Mouse (Mus musculus): ENCODE measurements at regions not wholly inside any gene's neighbourhood (a gene's known extent, or its start where the extent isn't known, plus 50 kb on each side); places are given as distances from the start of the nearest gene placed in this dataset.

DNA sequence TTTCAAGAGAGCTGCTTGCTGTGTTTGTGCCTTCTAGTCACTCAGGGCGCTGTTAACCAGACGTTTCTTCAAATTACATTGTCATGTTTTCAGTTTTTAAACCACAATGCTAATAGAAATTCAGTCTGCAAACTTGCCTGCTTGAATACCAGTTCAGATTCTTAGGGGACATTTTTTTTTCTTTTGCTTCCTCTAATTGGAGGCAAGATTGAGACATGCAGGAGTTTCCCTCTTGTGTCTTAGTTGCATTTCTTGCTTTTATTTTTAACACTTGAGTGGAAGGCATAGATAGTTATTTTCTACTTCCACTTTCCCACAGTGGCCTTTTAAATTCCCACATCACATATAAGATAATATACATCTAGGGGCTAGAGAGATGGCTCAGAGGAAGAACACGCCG is 246.8 kb downstream of the Grpr start:
- H3K27me3 ChIP-seq = no peaks in the 10 kb centered on the region
- H3K4me3 ChIP-seq = no peak overlapping the region
- no peak for ATAC-seq (replicated peaks)
- H3K9me3 ChIP-seq = no peaks in the 10 kb centered on the region
- no peak overlapping the region for H3K27ac ChIP-seq (replicated peaks)
- 87% methylated on average over 4 of the region's 4 CpGs for WGBS
- no peak overlapping the region for H3K9ac ChIP-seq (replicated peaks)
- H3K36me3 ChIP-seq = no peaks in the 10 kb centered on the region
- H3K4me2 ChIP-seq (replicated peaks) = no peak overlapping the region
- no peaks in the 10 kb centered on the region for H3K4me1 ChIP-seq

GRCm38 (mm10) chrX:163301045-163301444 is 248.4 kb downstream of the Grpr start:
- no peak overlapping the region for H3K9ac ChIP-seq (replicated peaks)
- H3K36me3 ChIP-seq = no peaks in the 10 kb centered on the region
- no peak overlapping the region for H3K4me3 ChIP-seq
- WGBS = 90% methylated on average over 6 of the region's 6 CpGs
- no peaks in the 10 kb centered on the region for H3K27me3 ChIP-seq
- no peak overlapping the region for H3K27ac ChIP-seq (replicated peaks)
- no peak overlapping the region for H3K4me2 ChIP-seq (replicated peaks)
- H3K9me3 ChIP-seq = no peaks in the 10 kb centered on the region
- no peak for ATAC-seq (replicated peaks)
- H3K4me1 ChIP-seq = no peaks in the 10 kb centered on the region

DNA sequence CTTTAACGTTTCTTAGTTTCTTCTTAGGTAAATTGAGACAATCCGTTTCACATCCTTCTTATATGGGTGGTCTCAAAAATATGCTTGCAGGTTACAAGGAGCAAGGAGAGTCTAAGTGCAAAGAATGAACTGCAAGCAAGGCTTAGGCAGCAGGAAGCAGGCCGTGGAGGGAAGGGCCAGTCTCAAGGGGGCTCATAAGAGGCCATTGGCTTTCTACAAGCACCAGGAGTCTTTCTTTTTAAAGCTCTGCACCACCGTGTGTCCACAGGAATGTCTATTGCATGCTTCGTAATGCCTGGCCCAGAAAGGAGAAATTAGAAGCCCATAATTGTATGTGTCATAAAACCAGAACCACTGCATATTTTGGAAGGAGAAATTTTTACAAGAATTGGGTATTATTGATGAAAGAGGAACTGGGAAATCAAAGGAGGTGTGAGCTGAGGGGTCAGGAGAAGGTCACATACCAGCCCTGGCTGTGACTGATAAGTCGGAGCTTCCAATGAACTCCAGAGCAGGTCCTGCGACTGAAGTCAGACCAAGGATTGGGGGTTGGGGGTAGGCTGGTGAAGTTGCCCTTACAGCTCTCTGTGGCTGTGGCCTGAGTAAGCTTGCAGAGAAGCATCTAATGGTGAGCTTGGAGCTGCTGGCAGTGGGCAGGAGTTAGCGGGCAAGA is 252.4 kb downstream of the Grpr start:
- H3K27me3 ChIP-seq = no peaks in the 10 kb centered on the region
- H3K4me3 ChIP-seq = no peak overlapping the region
- H3K9ac ChIP-seq (replicated peaks) = no peak overlapping the region
- no peak for ATAC-seq (replicated peaks)
- no peaks in the 10 kb centered on the region for H3K4me1 ChIP-seq
- H3K36me3 ChIP-seq = no peaks in the 10 kb centered on the region
- no peak overlapping the region for H3K27ac ChIP-seq (replicated peaks)
- H3K9me3 ChIP-seq = no peaks in the 10 kb centered on the region
- 73% methylated on average over 8 of the region's 8 CpGs for whole genome bisulfite sequencing
- no peak overlapping the region for H3K4me2 ChIP-seq (replicated peaks)

DNA sequence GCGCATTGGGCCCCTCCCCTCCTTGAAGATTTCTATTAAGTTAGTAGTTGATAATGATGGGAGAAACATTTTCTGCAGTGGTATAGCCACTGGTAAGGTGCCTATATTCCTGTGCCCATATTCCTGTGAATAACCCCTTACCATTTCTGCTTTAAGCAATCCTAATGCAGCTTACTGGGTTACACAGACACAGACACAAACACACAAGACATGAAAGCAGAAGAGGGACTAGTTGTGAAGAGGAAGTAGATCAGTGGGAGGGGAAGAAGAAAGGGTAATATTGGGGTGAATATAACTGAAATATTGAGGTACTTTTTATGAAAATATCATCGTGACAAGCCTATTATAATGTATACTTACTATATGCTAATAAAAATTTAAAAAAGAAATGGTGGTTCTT is 288.2 kb downstream of the Grpr start:
- no peaks in the 10 kb centered on the region for H3K27me3 ChIP-seq
- H3K36me3 ChIP-seq = no peaks in the 10 kb centered on the region
- 88% methylated on average over 2 of the region's 2 CpGs for WGBS
- no peak overlapping the region for H3K4me2 ChIP-seq (replicated peaks)
- H3K4me3 ChIP-seq = no peak overlapping the region
- no peak overlapping the region for H3K27ac ChIP-seq (replicated peaks)
- no peaks in the 10 kb centered on the region for H3K4me1 ChIP-seq
- H3K9me3 ChIP-seq = no peaks in the 10 kb centered on the region
- no peak overlapping the region for H3K9ac ChIP-seq (replicated peaks)
- ATAC-seq (replicated peaks) = no peak

- H3K4me2 ChIP-seq (replicated peaks) = no peak overlapping the region
- no peaks in the 10 kb centered on the region for H3K36me3 ChIP-seq
- H3K9ac ChIP-seq (replicated peaks) = no peak overlapping the region
- no peak for ATAC-seq (replicated peaks)
- H3K9me3 ChIP-seq = no peaks in the 10 kb centered on the region
- H3K4me3 ChIP-seq = no peak overlapping the region
- no peaks in the 10 kb centered on the region for H3K4me1 ChIP-seq
- H3K27ac ChIP-seq (replicated peaks) = no peak overlapping the region
- H3K27me3 ChIP-seq = no peaks in the 10 kb centered on the region
- WGBS = 25% methylated on average over 2 of the region's 2 CpGs
Observed at GRCm38 (mm10) chrX:163253048-163253447, 288.6 kb upstream of the S100g start.

- Histone ChIP-seq H3K9me3 (no peaks in the 10 kb centered on the region), H3K4me3 (no peak overlapping the region), H3K27ac (replicated peaks) (no peak overlapping the region), H3K4me2 (replicated peaks) (no peak overlapping the region), H3K4me1 (no peaks in the 10 kb centered on the region), H3K27me3 (no peaks in the 10 kb centered on the region), H3K9ac (replicated peaks) (no peak overlapping the region), H3K36me3 (no peaks in the 10 kb centered on the region)
- 85% methylated on average over 2 of the region's 2 CpGs for WGBS
- no peak for ATAC-seq (replicated peaks)
Observed at GRCm38 (mm10) chrX:163205260-163205659, 240.9 kb upstream of the S100g start.

DNA sequence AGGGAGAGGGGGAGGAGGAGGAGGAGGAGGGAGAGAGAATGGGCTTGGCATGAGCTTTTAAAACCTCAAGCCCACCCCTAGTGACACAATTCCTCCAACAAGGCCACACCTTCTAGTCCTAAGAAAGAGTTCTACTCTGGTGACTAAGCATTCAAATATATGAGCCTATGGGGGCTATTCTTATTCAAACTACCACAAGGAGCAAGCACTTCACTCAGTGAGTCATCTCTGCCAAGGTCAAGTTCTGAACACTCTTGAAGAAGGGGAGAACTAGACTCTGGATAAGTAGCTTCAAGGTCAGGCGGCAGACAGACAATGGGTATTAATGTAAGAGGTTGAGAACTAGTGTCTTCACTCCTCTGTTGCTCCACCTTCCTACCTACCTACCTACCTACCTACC is 239.0 kb upstream of the S100g start:
- no peak for ATAC-seq (replicated peaks)
- Histone ChIP-seq H3K9me3 (no peaks in the 10 kb centered on the region), H3K4me1 (no peaks in the 10 kb centered on the region), H3K27ac (replicated peaks) (no peak overlapping the region), H3K27me3 (no peaks in the 10 kb centered on the region), H3K36me3 (no peaks in the 10 kb centered on the region), H3K4me3 (no peak overlapping the region), H3K9ac (replicated peaks) (no peak overlapping the region), H3K4me2 (replicated peaks) (no peak overlapping the region)
- 91% methylated on average over 1 of the region's 1 CpGs for WGBS

DNA sequence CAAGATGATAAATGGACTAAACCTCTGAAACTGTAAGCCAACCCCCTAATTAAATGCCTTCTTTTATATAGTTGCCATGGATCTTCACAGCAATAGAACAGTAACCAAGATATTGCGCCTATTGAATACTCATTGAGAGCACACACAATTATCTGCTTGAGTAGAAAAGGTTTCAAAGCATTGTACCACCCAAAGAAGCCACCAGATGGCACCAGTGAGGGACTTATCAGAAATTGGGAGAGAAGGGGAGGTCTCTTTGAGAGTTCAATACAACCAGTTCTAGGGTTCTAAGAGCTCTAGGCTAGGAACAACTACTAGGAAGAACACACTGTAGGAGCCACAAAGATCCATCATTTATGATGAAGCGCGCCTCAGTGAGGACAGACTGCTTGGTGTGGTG is 217.2 kb upstream of the S100g start:
- no peak overlapping the region for H3K9ac ChIP-seq (replicated peaks)
- no peak overlapping the region for H3K4me3 ChIP-seq
- 88% methylated on average over 3 of the region's 3 CpGs for WGBS
- H3K27ac ChIP-seq (replicated peaks) = no peak overlapping the region
- no peaks in the 10 kb centered on the region for H3K36me3 ChIP-seq
- ATAC-seq (replicated peaks) = no peak
- H3K9me3 ChIP-seq = no peaks in the 10 kb centered on the region
- no peak overlapping the region for H3K4me2 ChIP-seq (replicated peaks)
- H3K4me1 ChIP-seq = no peaks in the 10 kb centered on the region
- no peaks in the 10 kb centered on the region for H3K27me3 ChIP-seq

GRCm38 (mm10) chrX:163164810-163165209 is 200.4 kb upstream of the S100g start:
- H3K36me3 ChIP-seq = no peaks in the 10 kb centered on the region
- 90% methylated on average over 2 of the region's 2 CpGs for WGBS
- no peak overlapping the region for H3K9ac ChIP-seq (replicated peaks)
- H3K27me3 ChIP-seq = no peaks in the 10 kb centered on the region
- no peak for ATAC-seq (replicated peaks)
- H3K4me1 ChIP-seq = no peaks in the 10 kb centered on the region
- no peaks in the 10 kb centered on the region for H3K9me3 ChIP-seq
- H3K4me3 ChIP-seq = no peak overlapping the region
- H3K27ac ChIP-seq (replicated peaks) = no peak overlapping the region
- H3K4me2 ChIP-seq (replicated peaks) = no peak overlapping the region

GRCm38 (mm10) chrX:163155251-163155650 is 190.9 kb upstream of the S100g start:
- H3K9me3 ChIP-seq = no peaks in the 10 kb centered on the region
- no peak overlapping the region for H3K9ac ChIP-seq (replicated peaks)
- H3K27ac ChIP-seq (replicated peaks) = no peak overlapping the region
- H3K4me3 ChIP-seq = no peak overlapping the region
- H3K36me3 ChIP-seq = no peaks in the 10 kb centered on the region
- H3K4me2 ChIP-seq (replicated peaks) = no peak overlapping the region
- ATAC-seq (replicated peaks) = no peak
- H3K4me1 ChIP-seq = no peaks in the 10 kb centered on the region
- no peaks in the 10 kb centered on the region for H3K27me3 ChIP-seq
- WGBS = 77% methylated on average over 5 of the region's 5 CpGs

GRCm38 (mm10) chrX:163151970-163152369 is 187.6 kb upstream of the S100g start:
- no peak for ATAC-seq (replicated peaks)
- H3K27me3 ChIP-seq = no peaks in the 10 kb centered on the region
- no peak overlapping the region for H3K9ac ChIP-seq (replicated peaks)
- no peaks in the 10 kb centered on the region for H3K36me3 ChIP-seq
- no peak overlapping the region for H3K27ac ChIP-seq (replicated peaks)
- no peaks in the 10 kb centered on the region for H3K4me1 ChIP-seq
- 75% methylated on average over 2 of the region's 2 CpGs for WGBS
- H3K4me3 ChIP-seq = no peak overlapping the region
- no peaks in the 10 kb centered on the region for H3K9me3 ChIP-seq
- H3K4me2 ChIP-seq (replicated peaks) = no peak overlapping the region

GRCm38 (mm10) chrX:163144475-163144874 is 180.1 kb upstream of the S100g start:
- Histone ChIP-seq H3K4me2 (replicated peaks) (no peak overlapping the region), H3K9ac (replicated peaks) (no peak overlapping the region), H3K27me3 (no peaks in the 10 kb centered on the region), H3K4me3 (no peak overlapping the region), H3K9me3 (no peaks in the 10 kb centered on the region), H3K36me3 (no peaks in the 10 kb centered on the region), H3K4me1 (no peaks in the 10 kb centered on the region), H3K27ac (replicated peaks) (no peak overlapping the region)
- WGBS = 68% methylated on average over 3 of the region's 3 CpGs
- no peak for ATAC-seq (replicated peaks)

DNA sequence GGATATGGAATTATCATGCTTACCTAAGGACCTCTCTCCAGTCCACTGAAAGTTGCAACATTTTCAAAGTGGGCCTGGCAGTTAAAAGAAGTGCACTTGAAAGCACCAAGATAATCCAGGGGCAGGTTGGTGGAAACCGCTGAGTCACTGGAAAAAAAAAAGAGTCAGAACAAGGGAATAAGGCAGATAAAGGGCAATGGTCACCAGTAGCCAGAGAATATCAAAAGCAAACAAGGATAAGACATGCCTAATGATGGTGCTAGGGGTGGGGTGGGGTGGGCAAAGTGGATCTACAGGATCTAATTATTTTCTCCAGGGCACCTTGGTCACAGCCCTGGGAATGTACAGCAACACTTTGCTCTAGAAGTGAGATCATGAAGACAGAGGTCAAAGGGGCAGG is 175.1 kb upstream of the S100g start:
- no peaks in the 10 kb centered on the region for H3K36me3 ChIP-seq
- H3K27ac ChIP-seq (replicated peaks) = no peak overlapping the region
- H3K9ac ChIP-seq (replicated peaks) = no peak overlapping the region
- H3K9me3 ChIP-seq = no peaks in the 10 kb centered on the region
- H3K27me3 ChIP-seq = no peaks in the 10 kb centered on the region
- H3K4me2 ChIP-seq (replicated peaks) = no peak overlapping the region
- no peak overlapping the region for H3K4me3 ChIP-seq
- WGBS = 71% methylated on average over 1 of the region's 1 CpGs
- H3K4me1 ChIP-seq = no peaks in the 10 kb centered on the region
- ATAC-seq (replicated peaks) = no peak
